Mouse (Mus musculus): ENCODE measurements around the gene Rnd1.
A peak's percentile ranks its signal among the peaks of the same experiment; 100 is the strongest.

DNA sequence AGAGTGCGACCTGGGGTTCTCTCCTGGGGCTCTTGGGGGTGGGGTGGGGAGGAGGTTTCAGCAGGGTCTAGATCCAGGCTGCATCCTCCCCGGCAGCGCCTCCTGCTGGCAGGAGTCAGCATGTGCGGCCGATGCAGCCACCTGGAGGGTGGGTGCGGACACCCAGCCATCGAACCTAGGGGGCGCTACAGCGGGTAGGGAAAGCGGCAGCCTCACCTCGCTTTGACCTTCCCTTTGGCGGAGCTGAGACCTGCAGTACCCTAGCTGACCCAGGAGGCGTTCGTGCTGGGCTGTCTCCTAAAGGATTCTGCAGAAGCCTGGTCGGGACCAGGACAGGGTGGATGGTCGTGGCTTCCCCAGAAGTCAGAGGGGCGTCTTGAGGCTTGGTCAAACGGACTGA is 45.8 kb downstream of the Rnd1 start:
- TF ChIP-seq POLR2A (IDR thresholded peaks at IDR 0.05; ENCODE audit: insufficient read depth, low read depth, low read length) (no peak), CTCF (IDR thresholded peaks at IDR 0.05) (peak; percentile 91)

Data from heart, adult 2 months (tissue).